Mouse (Mus musculus) bone marrow macrophage, adult 2 months (primary cell): ENCODE data around the gene Nbeal2.
"Not testable (repeated sequence)": the region's sequence is repeated elsewhere in the genome, so short reads cannot be mapped to it uniquely, and the experiment has no call there.

Experiments used
- CTCF ChIP-seq: IDR thresholded peaks from 2 replicates; pipeline ENCODE4 v1.5.1; 2012; ENCODE audit warnings: low read depth, mild to moderate bottlenecking, low read length, moderate library complexity
- POLR2A ChIP-seq: IDR thresholded peaks from 2 replicates; pipeline ENCODE4 v1.6.1; 2012; ENCODE audit warnings: mild to moderate bottlenecking, low read depth, low read length, borderline replicate concordance

DNA sequence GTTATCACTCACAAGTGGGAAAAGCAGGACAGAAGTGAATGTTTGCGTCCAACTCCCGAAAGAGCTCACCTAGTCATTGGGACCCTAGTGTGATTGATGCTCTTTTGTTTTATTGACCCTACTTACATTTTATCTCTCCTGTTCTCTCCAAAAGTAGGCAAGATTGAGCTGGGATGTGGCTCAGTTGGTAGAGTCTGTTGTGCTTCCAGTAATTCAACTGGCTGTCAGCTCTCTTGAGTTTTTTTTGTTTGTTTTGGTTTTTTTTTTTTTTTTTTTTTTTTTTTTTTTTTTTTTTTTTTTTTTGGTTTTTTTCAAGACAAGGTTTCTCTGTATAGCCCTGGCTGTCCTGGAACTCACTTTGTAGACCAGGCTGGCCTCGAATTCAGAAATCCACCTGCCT lies 28.7 kb upstream of the Nbeal2 start:
- TF ChIP-seq CTCF, POLR2A: not testable (repeated sequence)
